8 mouse cellular contexts compared by ENCODE assay signal in genomic region chr19:46587823-46588508, GRCm38 (mm10). TPM values are rescaled to one million over a fixed set of nuclear protein-coding genes. Genes with fewer than 3 reads are reported as not detected.
DNase-seq lines count a peak whose midpoint lies in the region; ATAC-seq lines count a peak whose summit lies in the region.

No protein-coding gene starts in this region.

- no peak overlapping the region for H3K27ac ChIP-seq in intestine, embryonic 15.5 days
- no peak overlapping the region for H3K27ac ChIP-seq in midbrain, embryonic 12.5 days (replicated peaks)

- no peak overlapping the region for H3K4me2 ChIP-seq in intestine, embryonic 15.5 days (replicated peaks)
- no peak overlapping the region for H3K4me2 ChIP-seq in midbrain, embryonic 12.5 days (replicated peaks)

- H3K27me3 ChIP-seq in intestine, embryonic 15.5 days (replicated peaks) = no peaks in the 10 kb centered on the region
- no peaks in the 10 kb centered on the region for H3K27me3 ChIP-seq in midbrain, embryonic 12.5 days

- ATAC-seq in intestine, embryonic 15.5 days = peak; percentile 82
- peak; percentile 65 for ATAC-seq in midbrain, embryonic 12.5 days (ENCODE audit: low FRiP score, low read depth)

- H3K4me1 ChIP-seq in intestine, embryonic 15.5 days (replicated peaks) = no peaks in the 10 kb centered on the region
- no peaks in the 10 kb centered on the region for H3K4me1 ChIP-seq in midbrain, embryonic 12.5 days

- 57% methylated on average over 13 of the region's 13 CpGs for WGBS in intestine, embryonic 15.5 days
- 59% methylated on average over 13 of the region's 13 CpGs for WGBS in midbrain, embryonic 12.5 days

- H3K9ac ChIP-seq in intestine, embryonic 15.5 days = no peak overlapping the region
- no peak overlapping the region for H3K9ac ChIP-seq in midbrain, embryonic 12.5 days (replicated peaks)

- H3K9me3 ChIP-seq in intestine, embryonic 15.5 days = no peaks in the 10 kb centered on the region
- no peaks in the 10 kb centered on the region for H3K9me3 ChIP-seq in midbrain, embryonic 12.5 days

- no peak overlapping the region for H3K4me3 ChIP-seq in intestine, embryonic 15.5 days (replicated peaks)
- H3K4me3 ChIP-seq in midbrain, embryonic 12.5 days = no peak overlapping the region

- H3K36me3 ChIP-seq in intestine, embryonic 15.5 days = peaks cover 11% of the 10 kb centered on the region; the same call in 1 of the 2 replicates
- H3K36me3 ChIP-seq in midbrain, embryonic 12.5 days = peaks cover 25% of the 10 kb centered on the region

- intact Hi-C loops in left cerebral cortex, postnatal 4 days (cut with DNase I) = loop anchor here (2.0 kb wide), 1 partner anchor 153 kb away; no protein-coding TSS in a partner anchor

- peak; percentile 89 for DNase-seq in adipocyte (ENCODE audit: low spot score)
- peak; percentile 76 to 87 for DNase-seq in cerebellum, postnatal 4 days (ENCODE audit: low spot score in 2 of 2)
- peak; percentile 64 to 77 for DNase-seq in gastrocnemius, adult 8-10 months (ENCODE audit: low spot score in 2 of 2)
- DNase-seq in left cerebral cortex, postnatal 4 days = peak; percentile 89
- peak; percentile 80 for DNase-seq in skeletal muscle tissue, adult 2 months (ENCODE audit: low read depth, low spot score)
- peak; percentile 44 for DNase-seq in yolk sac, embryonic 10.5 days (ENCODE audit: low spot score)

RNA-seq across cellular contexts. Expression of gene Wbp1l, which starts 10.9 kb away (rescaled TPM):
- 100 to 1,000 TPM in 1 of 4 experiments, 10 to 100 TPM in 3; 56.9 to 103 (median 59.7) TPM for total RNA-seq in gastrocnemius, adult 8-10 months (2022)
- polyA plus RNA-seq in intestine, embryonic 15.5 days (2015; fragmentation: Nextera tagmentation; extraction: Ambion mirVana) = 39.5 and 40.7 TPM in 2 replicates
- total RNA-seq in left cerebral cortex, postnatal 4 days (2021) = 10 to 100 TPM; 43.1 to 45.3 TPM
- 47.6 and 51.5 TPM in 2 replicates for polyA plus RNA-seq in midbrain, embryonic 12.5 days (2016; fragmentation: Nextera tagmentation; extraction: Ambion mirVana)

RNA-seq across cellular contexts. Expression of gene Sfxn2, which starts 14.8 kb away (rescaled TPM):
- 1 to 10 TPM; 1.6 to 3.0 (median 2.8) TPM for total RNA-seq in gastrocnemius, adult 8-10 months (2022)
- 18.2 and 20.5 TPM in 2 replicates for polyA plus RNA-seq in intestine, embryonic 15.5 days (2015; fragmentation: Nextera tagmentation; extraction: Ambion mirVana)
- 10 to 100 TPM; 12.6 to 13.7 TPM for total RNA-seq in left cerebral cortex, postnatal 4 days (2021)
- polyA plus RNA-seq in midbrain, embryonic 12.5 days (2016; fragmentation: Nextera tagmentation; extraction: Ambion mirVana) = 11.9 and 14.2 TPM in 2 replicates

RNA-seq across cellular contexts. Expression of gene Arl3, which starts 15.0 kb away (rescaled TPM):
- total RNA-seq in gastrocnemius, adult 8-10 months (2022) = 10 to 100 TPM; 51.1 to 76.4 (median 62.8) TPM
- polyA plus RNA-seq in intestine, embryonic 15.5 days (2015; fragmentation: Nextera tagmentation; extraction: Ambion mirVana) = 69.9 and 72.4 TPM in 2 replicates
- 100 to 1,000 TPM; 102 to 107 TPM for total RNA-seq in left cerebral cortex, postnatal 4 days (2021)
- 201 and 208 TPM in 2 replicates for polyA plus RNA-seq in midbrain, embryonic 12.5 days (2016; fragmentation: Nextera tagmentation; extraction: Ambion mirVana)
